Mouse (Mus musculus): ENCODE measurements around the gene App. TPM values are rescaled to one million over a fixed set of nuclear protein-coding genes. Genes with fewer than 3 reads are reported as not detected.

App gene
- polyA plus RNA-seq, 1 experiment, result 8.9 TPM

GRCm38 (mm10) chr16:85128693-85129657 lies 44.6 kb downstream of the App start:
- no peaks in the 10 kb centered on the region for H3K4me1 ChIP-seq
- no peak overlapping the region for H3K4me3 ChIP-seq (replicated peaks)
- H3K27me3 ChIP-seq (replicated peaks), result no peaks in the 10 kb centered on the region
- peaks cover 57% of the 10 kb centered on the region for H3K9me3 ChIP-seq
- no peaks in the 10 kb centered on the region for H3K36me3 ChIP-seq (replicated peaks; ENCODE audit: low read length)
- TF ChIP-seq GATA1 (IDR thresholded peaks at IDR 0.05; ENCODE audit: borderline replicate concordance, low read length) (no peak), FLI1 (IDR thresholded peaks at IDR 0.05; ENCODE audit: low read length) (no peak)

- Histone ChIP-seq H3K4me3 (replicated peaks) (no peak overlapping the region), H3K36me3 (replicated peaks; ENCODE audit: low read length) (no peaks in the 10 kb centered on the region), H3K4me1 (no peaks in the 10 kb centered on the region), H3K9me3 (peaks cover 53% of the 10 kb centered on the region), H3K27me3 (replicated peaks) (no peaks in the 10 kb centered on the region)
- TF ChIP-seq FLI1 (IDR thresholded peaks at IDR 0.05; ENCODE audit: low read length) (no peak), GATA1 (IDR thresholded peaks at IDR 0.05; ENCODE audit: borderline replicate concordance, low read length) (no peak)
Measured at GRCm38 (mm10) chr16:85128347-85128664, 45.3 kb downstream of the App start.

GRCm38 (mm10) chr16:85127661-85128346 lies 45.8 kb downstream of the App start:
- Histone ChIP-seq H3K4me1 (no peaks in the 10 kb centered on the region), H3K27me3 (replicated peaks) (no peaks in the 10 kb centered on the region), H3K9me3 (peaks cover 53% of the 10 kb centered on the region), H3K4me3 (replicated peaks) (no peak overlapping the region), H3K36me3 (replicated peaks; ENCODE audit: low read length) (no peaks in the 10 kb centered on the region)
- no peak for TF ChIP-seq FLI1 (IDR thresholded peaks at IDR 0.05; ENCODE audit: low read length)
- TF ChIP-seq GATA1 (IDR thresholded peaks at IDR 0.05; ENCODE audit: borderline replicate concordance, low read length), result no peak

DNA sequence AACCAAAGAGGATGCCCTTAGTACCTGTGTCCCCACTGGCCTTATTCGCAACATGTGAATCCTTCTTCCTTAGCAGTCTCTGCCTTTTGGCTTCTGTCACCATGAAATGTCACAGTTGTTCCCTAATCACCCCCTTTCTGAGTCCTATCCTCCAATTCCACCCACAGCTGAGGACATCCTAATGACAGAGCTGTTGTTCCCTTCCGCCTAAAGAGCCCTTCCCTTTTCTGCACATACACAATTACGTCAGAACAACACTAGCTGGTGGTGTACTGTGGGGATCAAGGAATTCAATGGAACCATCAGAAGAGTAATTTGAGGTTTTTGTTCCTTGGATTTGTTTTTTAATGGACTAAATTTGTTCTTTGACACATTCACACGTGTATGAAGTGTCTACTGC lies 48.9 kb downstream of the App start:
- Histone ChIP-seq H3K36me3 (replicated peaks; ENCODE audit: low read length) (no peaks in the 10 kb centered on the region), H3K4me3 (replicated peaks) (no peak overlapping the region), H3K27me3 (replicated peaks) (no peaks in the 10 kb centered on the region), H3K4me1 (no peaks in the 10 kb centered on the region), H3K9me3 (peaks cover 55% of the 10 kb centered on the region)
- TF ChIP-seq GATA1 (IDR thresholded peaks at IDR 0.05; ENCODE audit: borderline replicate concordance, low read length) (no peak), FLI1 (IDR thresholded peaks at IDR 0.05; ENCODE audit: low read length) (no peak)

- Histone ChIP-seq H3K4me1 (no peaks in the 10 kb centered on the region), H3K27me3 (replicated peaks) (no peaks in the 10 kb centered on the region), H3K36me3 (replicated peaks; ENCODE audit: low read length) (no peaks in the 10 kb centered on the region), H3K9me3 (peaks cover 49% of the 10 kb centered on the region), H3K4me3 (replicated peaks) (no peak overlapping the region)
- TF ChIP-seq GATA1 (IDR thresholded peaks at IDR 0.05; ENCODE audit: borderline replicate concordance, low read length) (no peak), FLI1 (IDR thresholded peaks at IDR 0.05; ENCODE audit: low read length) (no peak)
Measured at GRCm38 (mm10) chr16:85121983-85122382, 51.6 kb downstream of the App start.

DNA sequence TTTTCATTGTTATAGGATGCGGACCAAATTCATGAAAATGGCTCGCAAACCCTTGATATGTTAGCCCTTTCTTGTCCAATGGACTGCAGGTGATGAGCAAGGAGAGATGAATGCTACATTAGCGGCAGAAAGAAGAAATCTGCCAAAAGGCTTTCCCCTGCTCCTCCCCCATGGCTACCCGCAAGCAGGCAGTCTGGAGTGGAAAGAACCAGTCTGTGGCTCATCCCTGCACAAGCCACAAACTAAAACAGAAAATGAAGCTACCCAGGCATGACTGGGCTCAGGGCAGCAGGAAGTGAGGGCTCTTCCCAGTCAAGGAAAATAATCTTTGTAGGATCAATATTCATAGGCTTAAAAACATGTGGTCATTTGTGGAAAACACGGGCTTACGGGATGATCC lies 54.6 kb downstream of the App start:
- H3K27me3 ChIP-seq (replicated peaks), result no peaks in the 10 kb centered on the region
- no peaks in the 10 kb centered on the region for H3K4me1 ChIP-seq
- no peak overlapping the region for H3K4me3 ChIP-seq (replicated peaks)
- no peaks in the 10 kb centered on the region for H3K36me3 ChIP-seq (replicated peaks; ENCODE audit: low read length)
- peaks cover 35% of the 10 kb centered on the region for H3K9me3 ChIP-seq
- TF ChIP-seq GATA1 (IDR thresholded peaks at IDR 0.05; ENCODE audit: borderline replicate concordance, low read length) (no peak), FLI1 (IDR thresholded peaks at IDR 0.05; ENCODE audit: low read length) (no peak)

DNA sequence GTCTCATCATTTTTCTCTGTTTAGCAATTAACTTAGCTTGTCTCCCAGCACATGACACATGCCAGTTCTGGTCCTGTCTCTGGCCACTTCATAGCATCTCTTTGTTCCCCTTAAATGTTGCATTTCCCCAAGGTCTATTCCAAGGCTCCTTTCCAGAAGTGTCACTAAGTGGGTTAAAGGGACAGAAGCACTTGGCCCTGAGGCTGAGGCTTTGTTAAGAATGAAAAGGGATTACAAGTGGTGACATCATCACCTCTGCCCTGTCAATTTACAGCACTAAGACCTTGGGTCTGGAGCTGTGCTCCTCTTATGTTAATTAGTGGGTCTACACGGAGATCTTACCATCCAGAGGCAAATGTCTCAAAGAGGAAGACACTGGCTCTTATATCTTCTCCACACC lies 56.0 kb downstream of the App start:
- no peaks in the 10 kb centered on the region for H3K36me3 ChIP-seq (replicated peaks; ENCODE audit: low read length)
- H3K4me3 ChIP-seq (replicated peaks), result no peak overlapping the region
- no peaks in the 10 kb centered on the region for H3K4me1 ChIP-seq
- peaks cover 33% of the 10 kb centered on the region for H3K9me3 ChIP-seq
- no peaks in the 10 kb centered on the region for H3K27me3 ChIP-seq (replicated peaks)
- no peak for TF ChIP-seq FLI1 (IDR thresholded peaks at IDR 0.05; ENCODE audit: low read length)
- TF ChIP-seq GATA1 (IDR thresholded peaks at IDR 0.05; ENCODE audit: borderline replicate concordance, low read length), result no peak

GRCm38 (mm10) chr16:85115837-85116236 lies 57.7 kb downstream of the App start:
- Histone ChIP-seq H3K4me3 (replicated peaks) (no peak overlapping the region), H3K36me3 (replicated peaks; ENCODE audit: low read length) (no peaks in the 10 kb centered on the region), H3K4me1 (no peaks in the 10 kb centered on the region), H3K9me3 (peaks cover 27% of the 10 kb centered on the region), H3K27me3 (replicated peaks) (no peaks in the 10 kb centered on the region)
- TF ChIP-seq GATA1 (IDR thresholded peaks at IDR 0.05; ENCODE audit: borderline replicate concordance, low read length) (no peak), FLI1 (IDR thresholded peaks at IDR 0.05; ENCODE audit: low read length) (no peak)

DNA sequence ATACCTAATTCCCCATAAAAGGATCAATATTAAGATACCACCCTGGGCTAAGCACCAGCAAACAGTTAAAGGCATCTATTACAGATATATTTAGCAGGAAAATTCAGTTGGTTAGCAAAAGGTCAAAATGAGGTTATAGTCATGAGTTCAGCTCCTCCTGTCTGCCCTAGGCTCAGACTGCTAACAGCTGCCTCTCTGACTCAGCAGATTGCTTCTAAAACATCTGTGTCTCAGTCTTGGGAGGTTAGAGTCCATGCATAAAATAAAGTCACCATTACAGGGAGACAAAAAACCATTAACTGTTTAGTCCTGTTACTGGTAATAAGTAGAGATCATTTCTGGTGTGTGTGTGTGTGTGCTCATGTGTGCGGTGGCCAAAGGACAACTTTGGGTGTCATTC lies 58.8 kb downstream of the App start:
- Histone ChIP-seq H3K4me3 (replicated peaks) (no peak overlapping the region), H3K36me3 (replicated peaks; ENCODE audit: low read length) (no peaks in the 10 kb centered on the region), H3K27me3 (replicated peaks) (no peaks in the 10 kb centered on the region), H3K4me1 (no peaks in the 10 kb centered on the region), H3K9me3 (peaks cover 32% of the 10 kb centered on the region)
- no peak for TF ChIP-seq FLI1 (IDR thresholded peaks at IDR 0.05; ENCODE audit: low read length)
- TF ChIP-seq GATA1 (IDR thresholded peaks at IDR 0.05; ENCODE audit: borderline replicate concordance, low read length), result no peak

GRCm38 (mm10) chr16:85113941-85114340 lies 59.6 kb downstream of the App start:
- H3K27me3 ChIP-seq (replicated peaks), result no peaks in the 10 kb centered on the region
- no peak for TF ChIP-seq GATA1 (IDR thresholded peaks at IDR 0.05; ENCODE audit: borderline replicate concordance, low read length)
- no peak for TF ChIP-seq FLI1 (IDR thresholded peaks at IDR 0.05; ENCODE audit: low read length)
- H3K9me3 ChIP-seq, result peaks cover 29% of the 10 kb centered on the region
- H3K4me1 ChIP-seq, result no peaks in the 10 kb centered on the region
- no peak overlapping the region for H3K4me3 ChIP-seq (replicated peaks)
- no peaks in the 10 kb centered on the region for H3K36me3 ChIP-seq (replicated peaks; ENCODE audit: low read length)

Data from megakaryocyte, embryonic 14.5 days (primary cell).